Comparison of ENCODE assay signal across 12 mouse cellular contexts in genomic region chr8:120602672-120603071, GRCm38 (mm10). TPM values are rescaled to one million over a fixed set of nuclear protein-coding genes. Genes with fewer than 3 reads are reported as not detected.
A peak's percentile ranks its signal among the peaks of the same experiment; 100 is the strongest.
DNase-seq lines count a peak whose midpoint lies in the region; ATAC-seq and TF ChIP-seq lines count a peak whose summit lies in the region.
"Had no signal": no experiment of that assay in that cellular context is flagged by ENCODE, and none has a peak within 500 bp of the region (broad histone marks: within the 10 kb centered on the region; RNA-seq: fewer than 3 reads in every experiment).

No protein-coding gene starts in this region.

- no peak overlapping the region for H3K4me3 ChIP-seq in lung, embryonic 14.5 days (ENCODE audit: low read depth, low read length)
- no peak overlapping the region for H3K4me3 ChIP-seq in forebrain, embryonic 14.5 days (ENCODE audit: low read depth, low read length)
- H3K4me3 ChIP-seq in limb, embryonic 12.5 days (replicated peaks) = no peak overlapping the region
- no peak overlapping the region for H3K4me3 ChIP-seq in olfactory bulb, adult 2 months (ENCODE audit: insufficient read depth, low read depth, low read length)
- H3K4me3 ChIP-seq: heart, embryonic 15.5 days had no signal

- no peak overlapping the region for H3K4me2 ChIP-seq in lung, embryonic 14.5 days
- no peak overlapping the region for H3K4me2 ChIP-seq in forebrain, embryonic 14.5 days (ENCODE audit: low read length)
- H3K4me2 ChIP-seq in limb, embryonic 12.5 days = no peak overlapping the region
- H3K4me2 ChIP-seq: heart, embryonic 15.5 days had no signal

- peaks cover 5% of the 10 kb centered on the region for H3K4me1 ChIP-seq in lung, embryonic 14.5 days (ENCODE audit: insufficient read depth)
- peaks cover 10% of the 10 kb centered on the region; the same call in 1 of the 2 replicates for H3K4me1 ChIP-seq in forebrain, embryonic 14.5 days (ENCODE audit: control insufficient read depth, insufficient read depth, low read length)
- H3K4me1 ChIP-seq in limb, embryonic 12.5 days (replicated peaks) = peaks cover 20% of the 10 kb centered on the region
- H3K4me1 ChIP-seq in olfactory bulb, adult 2 months (ENCODE audit: control insufficient read depth, insufficient read depth, low read length) = peaks cover 15% of the 10 kb centered on the region

- peak; percentile 34 for DNase-seq in lung, embryonic 14.5 days
- DNase-seq in lung, postnatal 4 days = no peak
- peak; percentile 71 for DNase-seq in forebrain, embryonic 14.5 days (ENCODE audit: low spot score)
- no peak for DNase-seq in heart, adult 18-20 months
- no peak for DNase-seq in layer of hippocampus, postnatal 36 days
- DNase-seq: cerebellum, adult 11 months; kidney, postnatal 25 days; thymus, postnatal 36 days had no signal

- no peak overlapping the region for H3K27ac ChIP-seq in lung, embryonic 14.5 days (ENCODE audit: low read depth)
- no peak overlapping the region for H3K27ac ChIP-seq in forebrain, embryonic 14.5 days (ENCODE audit: low read depth, low read length)
- H3K27ac ChIP-seq in limb, embryonic 12.5 days = peak overlapping the region; percentile 42; the same call in 1 of the 2 replicates
- 0 out of 2 replicates have a peak overlapping the region, but pooled peaks have one; percentile 32 for H3K27ac ChIP-seq in olfactory bulb, adult 2 months (ENCODE audit: insufficient read depth, low read depth, low read length)
- H3K27ac ChIP-seq: heart, embryonic 15.5 days had no signal

- TF ChIP-seq CTCF in lung, embryonic 14.5 days (IDR thresholded peaks at IDR 0.05; ENCODE audit: low read depth) = no peak
- TF ChIP-seq CTCF in olfactory bulb, adult 2 months (IDR thresholded peaks at IDR 0.05; ENCODE audit: insufficient read depth, low read depth, low read length) = no peak

- ATAC-seq in lung, embryonic 14.5 days (ENCODE audit: insufficient read depth) = peak; percentile 19; the same call in 1 of the 2 replicates
- peak; percentile 38; the same call in 1 of the 2 replicates for ATAC-seq in forebrain, embryonic 14.5 days
- ATAC-seq in limb, embryonic 12.5 days (ENCODE audit: insufficient number of reproducible peaks, insufficient read depth, low FRiP score, low TSS enrichment, low read depth) = no peak
- no peak for ATAC-seq in cerebellum, adult (ENCODE audit: insufficient number of reproducible peaks, low FRiP score, low TSS enrichment)

- H3K9me3 ChIP-seq in lung, embryonic 14.5 days (ENCODE audit: low read depth, low read length) = no peaks in the 10 kb centered on the region
- H3K9me3 ChIP-seq in forebrain, embryonic 14.5 days (replicated peaks; ENCODE audit: control insufficient read depth, low read length) = no peaks in the 10 kb centered on the region
- H3K9me3 ChIP-seq in limb, embryonic 12.5 days = peaks cover 5% of the 10 kb centered on the region; the same call in 1 of the 2 replicates
- H3K9me3 ChIP-seq: heart, embryonic 15.5 days had no signal

- 36% methylated on average over 6 of the region's 6 CpGs for WGBS in lung, embryonic 14.5 days
- 35% methylated on average over 6 of the region's 6 CpGs for WGBS in forebrain, embryonic 14.5 days
- WGBS in limb, embryonic 12.5 days = 34% methylated on average over 6 of the region's 6 CpGs
- 45% methylated on average over 6 of the region's 6 CpGs for WGBS in olfactory bulb, adult 2 months

- H3K9ac ChIP-seq in lung, embryonic 14.5 days = no peak overlapping the region
- H3K9ac ChIP-seq in forebrain, embryonic 14.5 days (ENCODE audit: low read length) = no peak overlapping the region
- H3K9ac ChIP-seq in limb, embryonic 12.5 days (replicated peaks) = no peak overlapping the region
- H3K9ac ChIP-seq: heart, embryonic 15.5 days had no signal

- H3K36me3 ChIP-seq in lung, embryonic 14.5 days (ENCODE audit: insufficient read depth) = no peaks in the 10 kb centered on the region
- H3K36me3 ChIP-seq in forebrain, embryonic 14.5 days (ENCODE audit: control insufficient read depth, insufficient read depth, low read length) = no peaks in the 10 kb centered on the region
- no peaks in the 10 kb centered on the region for H3K36me3 ChIP-seq in limb, embryonic 12.5 days
- H3K36me3 ChIP-seq: heart, embryonic 15.5 days had no signal

- no peak for TF ChIP-seq POLR2A in olfactory bulb, adult 2 months (IDR thresholded peaks at IDR 0.05; ENCODE audit: insufficient read depth, low read depth, low read length)

- no peaks in the 10 kb centered on the region for H3K27me3 ChIP-seq in lung, embryonic 14.5 days (ENCODE audit: insufficient read depth, low read length)
- no peaks in the 10 kb centered on the region for H3K27me3 ChIP-seq in forebrain, embryonic 14.5 days (replicated peaks; ENCODE audit: control insufficient read depth, insufficient read depth, low read length)
- H3K27me3 ChIP-seq in limb, embryonic 12.5 days = peaks cover 8% of the 10 kb centered on the region; the same call in 1 of the 2 replicates
- H3K27me3 ChIP-seq: heart, embryonic 15.5 days had no signal

RNA-seq across cellular contexts. Expression of gene Gins2, which starts 13.6 kb away (rescaled TPM):
- 131 and 139 TPM in 2 replicates for polyA plus RNA-seq in lung, embryonic 14.5 days (2014; fragmentation: Nextera tagmentation; extraction: Ambion mirVana)
- polyA plus RNA-seq in forebrain, embryonic 14.5 days (2014; fragmentation: Nextera tagmentation; extraction: Ambion mirVana) = 33.4 and 44.1 TPM in 2 replicates
- 111 and 113 TPM in 2 replicates for polyA plus RNA-seq in limb, embryonic 12.5 days (2016; fragmentation: Nextera tagmentation; extraction: Ambion mirVana)
- not detected in 2 replicates for polyA plus RNA-seq in olfactory bulb, adult 2 months (2012; ENCODE audit: insufficient read depth, insufficient read length, low replicate concordance, missing spikeins)
- 1 to 10 TPM in 1 of 2 experiments, under 1 TPM in 1; 0.98 to 1.8 TPM for total RNA-seq in heart, adult 18-20 months (2021)
- 1 to 10 TPM; 4.8 to 5.5 TPM for total RNA-seq in layer of hippocampus, postnatal 36 days (2021)

RNA-seq across cellular contexts. Expression of gene 1190005I06Rik, which starts 44.8 kb away (rescaled TPM):
- 3.1 and 5.1 TPM in 2 replicates for polyA plus RNA-seq in lung, embryonic 14.5 days (2014; fragmentation: Nextera tagmentation; extraction: Ambion mirVana)
- 7.1 and 8.3 TPM in 2 replicates for polyA plus RNA-seq in forebrain, embryonic 14.5 days (2014; fragmentation: Nextera tagmentation; extraction: Ambion mirVana)
- 5.8 and 6.0 TPM in 2 replicates for polyA plus RNA-seq in limb, embryonic 12.5 days (2016; fragmentation: Nextera tagmentation; extraction: Ambion mirVana)
- polyA plus RNA-seq in olfactory bulb, adult 2 months (2012; ENCODE audit: insufficient read depth, insufficient read length, low replicate concordance, missing spikeins) = not detected in 2 replicates
- total RNA-seq in heart, adult 18-20 months (2021) = 1 to 10 TPM; 5.6 to 6.3 TPM
- total RNA-seq in layer of hippocampus, postnatal 36 days (2021) = 10 to 100 TPM; 13.1 to 13.4 TPM

Comparison
In these comparisons a context has a peak if more than half of its experiments do, and no peak if none do; other contexts are left out.
1. DNase-seq: peak in lung, embryonic 14.5 days (single experiment) and forebrain, embryonic 14.5 days (single experiment); none in lung, postnatal 4 days (0 of 2), heart, adult 18-20 months (0 of 2) and layer of hippocampus, postnatal 36 days (0 of 2).
2. ATAC-seq: peak in lung, embryonic 14.5 days (single experiment) and forebrain, embryonic 14.5 days (single experiment); none in limb, embryonic 12.5 days (single experiment) and cerebellum, adult (single experiment).
3. H3K27ac ChIP-seq: peak in limb, embryonic 12.5 days (single experiment) and olfactory bulb, adult 2 months (single experiment); none in lung, embryonic 14.5 days (single experiment) and forebrain, embryonic 14.5 days (single experiment).
4. RNA of gene Gins2, which starts 13.6 kb away (polyA plus RNA-seq): 131 to 139 TPM in lung, embryonic 14.5 days, 111 to 113 TPM in limb, embryonic 12.5 days and 33.4 to 44.1 TPM in forebrain, embryonic 14.5 days; not detected in olfactory bulb, adult 2 months; every median in the first group is over 10 times any median in the second.